Mouse (Mus musculus) mouse trophoblast stem cell (cell line): ENCODE measurements around the gene Art4.

Source experiments
- in situ Hi-C, 2 experiments: fragments of 300-500 bp; cut with MseI, MboI; formaldehyde crosslinking; loops; 2 replicates in 1 of 2; 3 replicates in 1 of 2; pipeline ENCODE4 v1.15.1; 2025

Art4 gene

DNA sequence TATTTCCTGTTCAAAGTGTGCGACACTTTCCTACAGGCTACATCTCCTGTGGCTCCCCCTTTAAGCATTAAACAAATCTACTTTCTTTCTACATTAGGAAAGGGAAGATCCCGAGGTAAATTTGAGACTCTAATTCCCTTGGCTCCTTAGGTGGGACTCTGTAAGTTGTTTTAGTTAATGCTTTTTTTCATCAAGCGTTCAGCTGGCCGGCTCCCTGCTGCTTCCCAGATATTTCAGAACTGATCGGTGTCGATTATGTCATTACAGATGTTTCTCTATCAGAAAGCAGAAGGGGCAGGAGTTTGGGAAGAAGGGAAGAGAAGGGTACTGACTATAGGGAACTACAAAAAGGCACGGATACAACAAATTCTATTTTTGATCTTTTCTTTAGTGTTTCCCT lies 30.4 kb downstream of the Art4 start:
- in situ Hi-C loops: no loop called here

DNA sequence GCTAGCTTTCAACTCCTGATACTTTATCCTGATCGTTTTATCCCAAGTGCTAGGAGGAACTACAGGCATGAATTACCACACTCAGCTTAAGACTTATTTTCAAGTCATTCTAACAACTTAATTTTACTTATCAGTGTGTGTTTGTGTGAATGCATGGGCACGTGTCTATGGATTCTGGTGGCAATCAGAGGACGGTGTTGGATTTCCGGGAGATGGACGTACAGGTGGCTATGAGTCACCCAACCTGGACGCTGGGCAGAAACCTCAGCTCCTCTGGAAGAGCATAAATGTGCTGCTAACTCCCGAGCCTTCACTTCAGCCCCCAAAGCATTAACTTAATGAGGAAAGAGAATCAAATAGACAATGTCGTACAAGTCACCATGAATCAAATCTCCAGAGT lies 32.5 kb downstream of the Art4 start:
- in situ Hi-C loops: no loop called here

DNA sequence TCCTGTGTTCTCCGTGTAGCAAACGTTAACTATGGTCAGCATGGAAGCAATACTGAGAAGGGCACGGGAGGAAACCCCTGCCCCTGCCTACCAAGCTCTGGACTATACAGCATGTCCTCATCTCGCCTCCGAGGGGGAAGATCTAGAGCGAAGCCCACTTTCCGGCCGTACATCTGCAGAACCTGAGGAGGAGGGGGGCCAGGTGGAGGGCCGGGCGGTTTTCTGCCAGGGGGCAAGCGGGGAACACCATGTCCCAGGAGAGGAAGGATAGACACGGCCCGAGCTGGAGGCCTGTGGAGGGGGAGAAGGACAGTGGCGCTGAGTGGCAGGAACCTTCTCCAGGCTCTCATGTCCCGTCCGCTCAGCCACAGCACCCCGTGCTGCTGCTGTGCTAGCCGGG lies 36.4 kb downstream of the Art4 start:
- in situ Hi-C loops: no loop called here

DNA sequence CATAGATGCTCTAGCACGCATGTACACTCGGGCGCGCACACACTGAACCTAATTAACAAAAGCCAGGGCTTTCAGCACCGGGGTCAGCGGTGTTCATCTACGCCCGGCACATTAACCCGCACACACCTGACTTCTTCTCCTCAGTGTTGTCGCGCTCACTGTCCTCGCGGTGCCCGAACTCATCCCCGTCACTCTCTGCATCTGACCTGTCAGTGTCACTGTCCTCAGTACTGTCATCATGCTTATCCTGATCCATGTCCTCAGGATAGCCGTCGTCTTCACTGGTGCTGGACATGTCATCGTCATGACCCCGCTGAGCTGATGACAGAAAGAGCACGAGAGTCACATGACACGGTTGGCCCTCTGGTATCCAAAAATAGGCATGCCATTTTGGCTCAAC lies 37.2 kb downstream of the Art4 start:
- in situ Hi-C loops: no loop called here

DNA sequence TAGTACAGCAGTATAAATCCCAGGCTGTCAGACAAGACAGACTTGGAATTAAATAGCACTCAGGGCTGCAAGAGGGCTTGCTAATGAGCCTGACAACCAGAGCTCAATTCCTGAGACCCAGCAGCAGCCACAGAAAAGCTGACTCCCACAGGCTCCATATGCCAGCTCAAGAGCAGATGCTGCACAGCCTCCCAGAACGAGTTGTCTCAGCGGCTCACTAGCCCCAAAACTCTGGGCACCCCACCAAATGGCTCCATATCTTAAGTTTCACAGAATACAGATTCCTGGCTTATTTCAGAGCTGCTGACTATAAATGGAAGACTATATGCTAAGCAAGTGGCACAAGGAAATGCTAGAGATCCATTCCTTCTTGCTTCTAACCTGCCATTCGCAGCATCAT lies 40.0 kb downstream of the Art4 start:
- in situ Hi-C loops: no loop called here

- in situ Hi-C loops: no loop called here
Observed at GRCm38 (mm10) chr6:136816826-136817225, 40.7 kb downstream of the Art4 start.

- in situ Hi-C loops: no loop called here
Observed at GRCm38 (mm10) chr6:136815381-136815780, 42.2 kb downstream of the Art4 start.

DNA sequence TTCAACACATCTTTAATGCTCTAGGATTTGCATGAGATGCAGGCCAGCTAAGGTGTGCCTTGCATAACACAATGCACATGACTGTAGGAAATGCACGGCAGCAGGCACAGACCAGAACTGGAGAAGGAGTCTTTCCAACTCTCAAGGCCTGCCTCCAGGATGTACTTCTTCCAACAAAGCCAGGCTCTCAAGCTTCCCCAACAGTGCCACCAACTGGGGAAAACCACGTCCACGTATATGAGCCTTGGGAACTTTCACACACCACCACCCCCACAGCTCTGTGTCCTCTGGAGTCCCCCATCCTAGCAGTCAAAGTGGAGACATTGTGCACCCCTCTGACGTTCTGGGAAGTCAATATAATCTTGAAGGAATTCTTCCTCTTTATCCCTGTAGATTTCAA lies 44.4 kb downstream of the Art4 start:
- in situ Hi-C loops: no loop called here

GRCm38 (mm10) chr6:136811196-136811595 lies 46.3 kb downstream of the Art4 start:
- in situ Hi-C loops: no loop called here

DNA sequence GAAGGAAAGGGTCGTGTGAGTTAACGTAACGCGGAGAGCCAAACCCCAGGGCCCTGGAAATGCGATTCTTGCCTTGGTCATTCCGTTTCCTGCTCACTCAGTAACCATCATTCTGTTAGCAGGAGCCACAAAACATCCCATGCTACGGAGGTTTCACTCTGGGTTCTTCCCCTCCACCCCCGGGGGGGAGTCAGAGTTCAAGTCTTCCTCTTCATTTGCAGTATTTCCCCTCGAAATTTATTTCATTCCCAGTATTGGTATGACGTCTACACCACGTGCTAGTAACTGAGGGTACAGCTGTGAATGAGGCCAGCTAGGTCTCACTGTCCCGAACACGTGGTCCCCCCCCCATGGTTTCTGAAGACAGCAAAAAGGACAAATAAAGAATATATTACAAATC lies 47.9 kb downstream of the Art4 start:
- in situ Hi-C loops: no loop called here

DNA sequence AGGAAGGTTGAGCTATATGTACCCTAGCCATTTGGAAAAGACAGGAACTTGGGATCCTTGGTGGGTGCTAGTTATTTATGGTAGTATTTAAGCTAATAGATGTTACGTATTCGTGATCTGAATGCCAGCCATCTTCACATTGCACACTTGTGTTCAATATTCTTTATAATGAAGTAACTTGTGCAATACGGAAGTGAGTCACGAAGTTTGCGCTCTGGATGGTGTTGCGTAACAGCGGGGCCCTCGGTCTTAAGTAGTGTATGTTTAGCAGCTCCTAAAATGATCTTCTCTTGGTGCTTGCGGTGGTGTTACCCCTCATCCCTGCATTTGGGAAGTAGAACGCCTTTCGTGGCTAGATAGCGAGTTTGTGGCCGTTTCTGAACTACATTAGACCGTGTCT lies 48.5 kb downstream of the Art4 start:
- in situ Hi-C loops: no loop called here

- in situ Hi-C loops: no loop called here
Observed at GRCm38 (mm10) chr6:136808631-136809046, 48.9 kb downstream of the Art4 start.

GRCm38 (mm10) chr6:136808014-136808417 lies 49.5 kb downstream of the Art4 start, which contains the start of gene H2afj:
H2afj (plus strand) TSS chr6:136808244.
- in situ Hi-C loops: no loop called here

- in situ Hi-C loops: no loop called here
Observed at GRCm38 (mm10) chr6:136807395-136808013, 50.0 kb downstream of the Art4 start.

DNA sequence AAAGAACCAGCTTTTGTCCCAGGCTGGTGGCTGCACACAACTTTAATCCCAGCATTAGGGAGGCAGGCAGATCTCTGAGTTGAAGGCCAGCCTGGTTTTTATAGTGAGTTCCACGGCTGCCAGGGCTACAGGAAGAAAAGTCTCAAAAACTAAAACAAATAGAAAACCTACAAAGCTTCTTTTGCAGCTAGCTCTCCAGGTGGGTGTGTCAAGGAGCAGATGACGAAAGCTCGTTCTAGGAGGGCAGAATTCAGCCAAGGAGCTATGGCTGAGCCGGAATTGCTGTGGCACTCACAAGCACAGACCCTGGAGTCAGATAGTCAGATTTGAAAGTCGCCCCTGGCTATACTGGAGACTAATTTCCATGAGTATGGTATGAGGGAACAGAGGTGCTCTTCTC lies 50.7 kb downstream of the Art4 start:
- in situ Hi-C loops: no loop called here

- in situ Hi-C loops: no loop called here
Observed at GRCm38 (mm10) chr6:136805409-136805775, 52.1 kb downstream of the Art4 start.

DNA sequence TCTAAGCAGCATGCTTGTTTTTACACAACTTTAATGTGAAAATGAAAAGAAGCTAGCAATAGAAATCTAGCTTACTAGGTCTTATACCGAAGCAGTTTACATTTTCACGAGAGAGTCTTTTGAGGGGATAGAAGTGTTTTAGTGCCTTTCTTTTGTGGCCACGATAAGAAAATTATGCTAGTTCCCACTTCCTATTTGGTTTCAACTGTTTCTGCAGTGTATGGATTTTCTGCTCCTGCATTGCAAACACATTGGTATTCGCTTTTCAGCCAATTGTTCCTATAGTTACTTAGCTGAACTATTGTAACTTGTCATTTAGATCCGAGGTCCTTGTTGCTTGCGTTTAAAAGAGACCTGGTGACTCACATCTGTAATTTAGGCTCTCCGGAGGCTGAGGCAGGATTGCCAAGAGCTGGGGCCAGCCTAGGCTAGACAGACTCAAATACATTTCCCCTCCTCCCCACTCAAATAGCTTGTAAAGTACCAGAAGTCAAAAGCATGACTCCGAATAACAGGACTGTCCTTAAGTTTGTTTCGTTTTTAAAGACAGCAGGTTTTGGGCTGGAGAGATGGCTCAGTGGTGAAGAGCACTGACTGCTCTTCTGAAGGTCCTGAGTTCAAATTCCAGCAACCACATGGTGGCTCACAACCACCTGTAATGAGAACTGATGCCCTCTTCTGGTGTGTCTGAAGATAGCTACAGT lies 52.7 kb downstream of the Art4 start:
- in situ Hi-C loops: no loop called here

DNA sequence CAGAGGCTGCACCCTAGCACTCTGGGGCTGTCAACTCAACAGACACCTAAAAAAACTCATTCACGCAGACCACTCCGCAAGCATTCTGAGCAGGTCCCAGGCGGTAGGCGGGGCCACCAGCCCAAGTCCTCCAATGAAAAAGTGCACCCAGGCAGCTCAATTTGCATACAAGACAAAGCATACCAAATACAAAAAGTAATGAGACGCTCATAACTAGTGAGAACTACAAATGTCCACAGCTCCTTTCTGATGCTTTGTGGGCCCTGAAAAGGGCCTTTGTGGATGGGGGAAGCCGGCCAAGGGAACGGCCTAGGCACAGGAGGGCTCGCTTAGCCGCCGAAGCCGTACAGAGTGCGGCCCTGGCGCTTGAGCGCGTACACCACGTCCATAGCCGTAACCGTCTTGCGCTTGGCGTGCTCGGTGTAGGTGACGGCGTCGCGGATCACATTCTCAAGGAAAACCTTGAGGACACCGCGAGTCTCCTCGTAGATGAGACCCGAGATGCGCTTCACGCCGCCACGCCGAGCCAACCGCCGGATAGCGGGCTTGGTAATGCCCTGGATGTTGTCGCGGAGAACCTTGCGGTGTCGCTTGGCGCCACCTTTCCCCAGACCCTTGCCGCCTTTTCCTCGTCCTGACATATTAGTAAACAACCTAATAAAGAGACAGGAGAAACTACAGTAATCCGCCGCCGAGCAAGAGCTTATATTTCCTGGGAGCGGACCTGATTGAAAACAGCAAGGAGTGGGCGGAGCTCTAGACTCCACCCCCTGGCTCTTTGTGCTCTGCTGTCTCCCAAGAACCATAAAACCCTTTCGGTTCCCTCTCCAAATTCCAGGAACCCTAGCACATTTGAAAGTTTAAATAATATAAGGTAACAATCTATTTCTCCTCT lies 53.5 kb downstream of the Art4 start, which contains the start of gene Hist4h4:
Gene Hist4h4 (minus strand): TSS at position 677 of the 895 bp plus-strand sequence.
- in situ Hi-C loops: no loop called here

DNA sequence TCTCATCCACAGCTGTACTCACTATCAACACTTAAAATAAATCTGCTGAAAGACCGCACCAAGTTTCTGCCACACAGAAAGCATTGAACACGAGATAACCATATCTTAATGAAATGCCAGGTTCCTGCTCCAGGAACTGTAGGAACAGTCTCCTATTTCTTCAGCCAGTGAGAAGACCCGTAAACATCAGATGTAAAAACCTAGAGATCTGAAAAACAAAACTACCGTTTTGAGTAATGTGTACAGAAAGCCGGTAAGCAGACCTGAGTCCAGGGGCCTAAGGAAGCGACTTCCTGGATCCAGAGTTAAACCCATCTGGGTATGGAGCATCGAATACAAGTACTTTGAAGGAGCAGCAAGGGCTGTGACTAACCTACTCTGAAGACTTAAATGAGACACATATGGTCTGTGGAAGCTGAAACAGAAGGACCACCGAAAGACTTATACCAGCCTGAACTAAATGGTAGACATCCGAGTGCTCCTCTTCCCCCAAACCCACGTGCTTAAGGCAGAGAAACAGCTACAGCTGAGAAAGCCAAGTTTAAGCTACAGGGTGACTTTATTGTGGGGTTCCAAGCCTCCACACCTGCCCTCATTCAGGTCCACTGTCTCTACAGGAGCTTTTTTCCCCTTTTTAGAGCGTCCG lies 54.3 kb downstream of the Art4 start:
- in situ Hi-C loops: no loop called here

DNA sequence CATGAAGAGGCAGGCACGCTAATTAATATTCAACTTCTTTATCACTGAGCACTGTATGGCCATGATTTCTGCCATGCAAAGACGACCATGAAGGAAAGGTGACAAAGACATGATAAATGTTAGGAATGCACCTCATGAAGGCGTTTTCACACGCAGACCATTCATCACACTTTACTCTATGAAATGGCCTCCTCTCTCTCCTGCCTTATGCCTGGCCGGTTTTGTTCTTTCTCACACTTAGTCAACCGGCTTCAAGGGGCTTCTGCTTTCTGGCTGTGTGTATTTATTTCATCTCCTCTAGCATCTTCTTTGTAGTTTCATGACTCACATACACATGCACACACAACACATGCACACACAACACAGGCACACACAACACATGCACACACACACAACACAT lies 56.3 kb downstream of the Art4 start:
- in situ Hi-C loops: no loop called here

- in situ Hi-C loops: no loop called here
Observed at GRCm38 (mm10) chr6:136800710-136801109, 56.8 kb downstream of the Art4 start.
